Mouse (Mus musculus): ENCODE measurements around the gene Qpctl.

Qpctl gene

GRCm38 (mm10) chr7:19148875-19149541 lies at the start of gene Qpctl:
Qpctl (minus strand) TSS chr7:19149291.
- DNase-seq, result peak; percentile 99

- no peak for DNase-seq
These were observed 48.9 kb upstream of the Qpctl start for GRCm38 (mm10) chr7:19197985-19198384.

- no peak for DNase-seq
These were observed 47.6 kb upstream of the Qpctl start for GRCm38 (mm10) chr7:19196676-19197075.

GRCm38 (mm10) chr7:19194676-19195075 lies 45.6 kb upstream of the Qpctl start:
- DNase-seq, result no peak

- DNase-seq, result no peak
These were observed 35.7 kb upstream of the Qpctl start for GRCm38 (mm10) chr7:19184758-19185157.

GRCm38 (mm10) chr7:19184250-19184649 lies 35.2 kb upstream of the Qpctl start:
- DNase-seq, result no peak

- DNase-seq, result no peak
These were observed 31.9 kb upstream of the Qpctl start for GRCm38 (mm10) chr7:19180862-19181429.

GRCm38 (mm10) chr7:19179936-19180335 lies 30.8 kb upstream of the Qpctl start:
- no peak for DNase-seq

GRCm38 (mm10) chr7:19179173-19179572 lies 30.1 kb upstream of the Qpctl start:
- peak; percentile 75 for DNase-seq

GRCm38 (mm10) chr7:19178443-19179092 lies 29.5 kb upstream of the Qpctl start:
- peak; percentile 88 for DNase-seq

- DNase-seq, result peak; percentile 59
These were observed 28.9 kb upstream of the Qpctl start for GRCm38 (mm10) chr7:19178035-19178434.

- no peak for DNase-seq
These were observed 28.1 kb upstream of the Qpctl start for GRCm38 (mm10) chr7:19177216-19177615.

- DNase-seq, result no peak
These were observed 27.4 kb upstream of the Qpctl start for GRCm38 (mm10) chr7:19176516-19176947.

GRCm38 (mm10) chr7:19175708-19176515 lies 26.8 kb upstream of the Qpctl start, which contains the start of gene Eml2:
Eml2 (plus strand) TSS chr7:19176421.
- peak; percentile 91 for DNase-seq

GRCm38 (mm10) chr7:19172874-19173273 lies 23.8 kb upstream of the Qpctl start:
- DNase-seq, result peak; percentile 79

- DNase-seq, result no peak
These were observed 22.7 kb upstream of the Qpctl start for GRCm38 (mm10) chr7:19171831-19172230.

- peak; percentile 74 for DNase-seq
These were observed 21.1 kb upstream of the Qpctl start for GRCm38 (mm10) chr7:19170142-19170541.

- DNase-seq, result no peak
These were observed 20.4 kb upstream of the Qpctl start for GRCm38 (mm10) chr7:19169506-19169905.

- DNase-seq, result no peak
These were observed 17.9 kb upstream of the Qpctl start for GRCm38 (mm10) chr7:19166990-19167389.

- no peak for DNase-seq
These were observed 16.7 kb upstream of the Qpctl start, which contains the start of gene Gipr for GRCm38 (mm10) chr7:19165656-19166423. Gipr (minus strand) TSS chr7:19166127.

GRCm38 (mm10) chr7:19164978-19165377 lies 15.9 kb upstream of the Qpctl start:
- no peak for DNase-seq

- DNase-seq, result no peak
These were observed 15.1 kb upstream of the Qpctl start for GRCm38 (mm10) chr7:19164189-19164588.
